Mouse (Mus musculus) intestine, embryonic 16.5 days (tissue): ENCODE measurements around the gene 9930111J21Rik1. TPM values are rescaled to one million over a fixed set of nuclear protein-coding genes. Genes with fewer than 3 reads are reported as not detected.

Experiments
- polyA plus RNA-seq: library from polyadenylated mRNA; unstranded; fragments of >200 nt; fragmentation: Nextera tagmentation; extraction: Ambion mirVana; gene quantifications from 2 replicates; pipeline ENCODE4 v1.2.1, GENCODE M21; 2015

The 9930111J21Rik1 gene
- polyA plus RNA-seq, 1 experiment from 2014 or later, result 0.70 TPM

Other genes starting within 250 kb of the 9930111J21Rik1 start
- 713 and 755 TPM in 2 replicates for gene Rack1, start 179.1 kb downstream of the 9930111J21Rik1 start, polyA plus RNA-seq
- 4.1 and 5.9 TPM in 2 replicates for gene Trim41, start 162.0 kb downstream of the 9930111J21Rik1 start, polyA plus RNA-seq
- 0.78 and 1.2 TPM in 2 replicates for gene Trim7, start 153.3 kb downstream of the 9930111J21Rik1 start, polyA plus RNA-seq
- 1.3 and 1.4 TPM in 2 replicates for gene Gm12184, start 152.7 kb downstream of the 9930111J21Rik1 start, polyA plus RNA-seq
- gene Irgm1, start 107.7 kb downstream of the 9930111J21Rik1 start, polyA plus RNA-seq, result 15.6 and 15.8 TPM in 2 replicates
- gene Gm5431, start 77.2 kb downstream of the 9930111J21Rik1 start, polyA plus RNA-seq, result 0.28 and 0.37 TPM in 2 replicates
- 3.5 and 4.6 TPM in 2 replicates for gene Psme2b, start 33.2 kb downstream of the 9930111J21Rik1 start, polyA plus RNA-seq
- 0.10 TPM in 1 of 2 replicates, not detected in the other for gene Olfr56, start 509 bp downstream of the 9930111J21Rik1 start, polyA plus RNA-seq
- gene Gm12185, start 12.8 kb upstream of the 9930111J21Rik1 start, polyA plus RNA-seq, result not detected in 2 replicates
- 1.9 and 2.1 TPM in 2 replicates for gene Tgtp1, start 14.8 kb upstream of the 9930111J21Rik1 start, polyA plus RNA-seq
- 0.65 and 0.87 TPM in 2 replicates for gene 9930111J21Rik2, start 71.8 kb upstream of the 9930111J21Rik1 start, polyA plus RNA-seq
- gene Tgtp2, start 84.8 kb upstream of the 9930111J21Rik1 start, polyA plus RNA-seq, result 0.86 and 1.0 TPM in 2 replicates
- gene Ifi47, start 97.2 kb upstream of the 9930111J21Rik1 start, polyA plus RNA-seq, result 3.2 and 3.6 TPM in 2 replicates
- not detected in 2 replicates for gene Olfr1396, start 135.5 kb upstream of the 9930111J21Rik1 start, polyA plus RNA-seq
- not detected in 2 replicates for gene Olfr1395, start 162.9 kb upstream of the 9930111J21Rik1 start, polyA plus RNA-seq
- gene Olfr1394, start 175.0 kb upstream of the 9930111J21Rik1 start, polyA plus RNA-seq, result not detected in 2 replicates
- 1.6 TPM in 2 replicates for gene Btnl9, start 207.8 kb upstream of the 9930111J21Rik1 start, polyA plus RNA-seq
- 20.7 and 23.1 TPM in 2 replicates for gene Zfp62, start 223.9 kb upstream of the 9930111J21Rik1 start, polyA plus RNA-seq